Mouse (Mus musculus) hindlimb bud, embryonic 11.5 days (tissue): Measurements from ENCODE around the gene Gm17482.

ENCODE experiments used
- DNase-seq: peaks from one replicate; pipeline ENCODE4 v3.0.0-alpha.2; 2012; ENCODE audit warnings: low read depth, low spot score; ENCODE audit errors: extremely low spot score

Gm17482 gene

DNA sequence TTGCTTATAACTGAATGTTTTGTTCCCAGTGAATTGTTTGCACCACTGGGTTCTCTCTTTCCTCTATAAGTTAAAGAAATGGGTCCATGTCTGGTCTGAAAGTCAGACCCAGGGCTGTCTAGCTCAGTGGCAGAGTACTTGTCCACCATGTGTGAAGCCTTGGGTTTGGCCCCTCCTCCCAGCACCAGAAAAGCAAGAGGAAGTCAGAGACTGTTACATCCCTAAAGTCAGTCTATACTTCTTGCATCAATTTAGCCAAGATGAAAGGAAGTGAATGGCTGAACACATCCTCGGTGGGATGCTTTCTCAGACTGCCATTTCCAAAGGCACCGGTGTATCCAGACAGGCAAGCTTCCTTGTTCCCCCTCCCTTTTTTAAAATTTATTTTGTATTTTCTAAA, 63.9 kb downstream of the Gm17482 start:
- no peak for DNase-seq

GRCm38 (mm10) chr6:115291823-115292222, 64.7 kb downstream of the Gm17482 start:
- DNase-seq: no peak

DNA sequence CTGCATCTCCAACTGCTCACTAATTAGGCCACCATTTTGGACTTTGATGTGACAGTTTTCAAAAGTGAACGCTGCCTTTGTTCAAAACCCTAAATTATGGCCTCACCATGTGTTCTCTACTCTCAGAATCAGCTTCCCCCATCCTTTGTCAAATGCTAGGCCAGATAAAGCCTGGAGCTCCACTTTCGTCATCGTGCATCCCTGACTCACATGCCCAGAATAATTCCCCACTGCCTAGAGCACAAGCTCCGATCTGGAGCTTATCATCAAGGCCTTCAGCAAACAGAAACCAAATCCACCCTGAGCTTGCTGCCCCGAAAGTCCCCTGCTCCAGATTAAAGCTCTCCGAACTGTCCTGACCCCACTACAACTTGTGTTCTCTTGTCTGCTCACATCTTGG, 65.5 kb downstream of the Gm17482 start:
- no peak for DNase-seq

- DNase-seq: no peak
Observed at GRCm38 (mm10) chr6:115293877-115294276, 66.7 kb downstream of the Gm17482 start.

DNA sequence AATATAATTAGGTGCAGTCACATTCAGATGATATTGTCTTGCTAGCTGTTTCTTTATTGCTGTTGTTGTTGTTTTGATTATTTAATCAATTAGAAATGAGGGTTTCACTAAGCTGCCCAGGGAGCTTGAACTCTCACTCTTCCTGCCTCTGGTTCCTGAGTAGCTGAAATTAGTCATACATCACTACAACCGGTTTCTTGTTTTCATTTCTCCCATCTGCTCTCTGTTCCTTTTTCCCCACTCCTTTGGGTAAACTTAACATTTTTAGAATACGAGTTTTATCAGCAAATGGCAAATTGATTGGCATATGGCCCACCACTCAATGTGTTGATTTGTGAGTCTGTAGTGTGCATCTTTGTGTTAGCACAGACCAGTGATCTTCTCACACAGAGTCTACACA, 80.0 kb downstream of the Gm17482 start:
- DNase-seq: no peak
